Mouse (Mus musculus): ENCODE measurements at regions not wholly inside any gene's neighbourhood (a gene's known extent, or its start where the extent isn't known, plus 50 kb on each side); places are given as distances from the start of the nearest gene placed in this dataset.
"Not testable (repeated sequence)": the region's sequence is repeated elsewhere in the genome, so short reads cannot be mapped to it uniquely, and the experiment has no call there.

DNA sequence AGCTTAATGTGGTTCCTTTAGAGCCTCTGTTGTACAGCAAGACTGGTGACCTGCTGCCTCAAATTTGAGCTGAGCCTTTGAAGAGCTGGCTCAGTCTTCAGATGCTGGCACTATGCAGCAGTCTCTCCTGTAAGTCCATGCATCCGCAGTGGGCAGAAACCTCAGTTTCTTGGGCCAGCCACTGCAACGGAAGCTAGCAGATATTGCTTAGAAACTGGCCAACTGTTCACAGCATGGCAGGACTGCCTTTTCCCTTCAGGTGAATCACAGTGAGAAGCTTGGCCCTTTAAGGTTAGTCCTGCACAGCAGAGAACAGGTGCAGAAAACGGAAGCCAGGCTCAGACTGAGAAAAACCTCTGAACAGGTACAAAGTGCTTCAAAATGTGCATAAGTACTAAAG, 1976.8 kb upstream of the G6pd2 start:
- peak; percentile 5 for DNase-seq

DNA sequence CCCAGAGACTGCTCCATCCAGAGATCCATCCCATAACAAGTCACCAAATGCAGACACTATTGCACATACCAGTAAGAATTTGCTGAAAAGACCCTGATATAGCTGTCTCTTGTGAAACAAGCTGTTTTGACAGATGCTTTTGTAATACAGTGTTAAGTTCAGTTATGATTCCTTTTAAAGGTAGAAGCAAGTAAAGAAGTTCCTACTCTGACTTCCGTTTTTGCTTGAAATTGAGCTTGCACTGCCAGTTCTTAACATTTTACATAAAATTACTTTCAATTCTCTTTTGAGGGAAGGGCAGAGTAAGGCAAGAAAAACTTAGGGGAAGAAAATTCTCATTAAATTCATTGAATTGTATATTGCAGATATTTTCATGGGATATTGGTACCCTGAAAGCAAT, 1962.9 kb upstream of the G6pd2 start:
- DNase-seq, result no peak

GRCm38 (mm10) chr5:59847643-59848042, 1961.0 kb upstream of the G6pd2 start:
- no peak for DNase-seq

DNA sequence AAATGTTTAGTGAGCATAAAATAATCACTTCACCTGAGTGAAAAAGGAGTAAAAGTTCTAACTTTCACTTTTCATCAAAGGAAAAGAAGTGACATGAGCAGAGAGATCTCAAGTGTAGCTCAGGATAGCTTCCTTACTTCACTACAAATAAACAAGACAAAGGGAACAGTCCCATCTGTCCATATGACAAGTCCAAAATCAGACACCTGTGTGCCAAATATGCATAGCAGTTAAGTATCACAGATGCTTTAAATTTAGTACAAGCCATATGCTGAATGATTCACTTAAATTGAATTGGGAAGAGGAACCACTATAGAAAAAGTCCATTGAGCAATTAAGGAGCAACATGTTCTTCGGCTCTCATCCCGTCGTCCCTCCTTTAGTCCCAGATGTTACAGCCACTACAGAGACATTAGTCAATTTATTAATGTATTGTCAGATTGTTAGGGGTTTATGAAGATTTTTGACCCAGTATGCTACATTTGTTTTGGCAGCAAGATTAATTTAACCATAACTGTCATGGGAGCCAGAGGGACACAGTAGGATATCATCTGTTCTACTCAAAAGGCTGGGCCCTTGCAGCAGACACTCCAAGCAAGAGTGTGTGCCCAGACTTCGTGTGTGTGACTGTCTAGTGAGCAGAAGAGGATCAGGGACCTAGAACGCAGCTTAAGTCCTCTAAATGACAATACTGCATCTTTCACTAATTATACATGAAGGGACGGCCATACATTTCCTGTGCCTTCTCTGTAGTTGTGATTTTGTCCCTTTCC, 1914.5 kb upstream of the G6pd2 start:
- DNase-seq, result peak; percentile 3

GRCm38 (mm10) chr5:59921910-59922309, 1886.7 kb upstream of the G6pd2 start:
- no peak for DNase-seq

- DNase-seq, result no peak
These were observed 1867.8 kb upstream of the G6pd2 start for GRCm38 (mm10) chr5:59940861-59941260.

- DNase-seq, result no peak
These were observed 1862.9 kb upstream of the G6pd2 start for GRCm38 (mm10) chr5:59945761-59946160.

- DNase-seq, result no peak
These were observed 1860.6 kb upstream of the G6pd2 start for GRCm38 (mm10) chr5:59947831-59948568.

GRCm38 (mm10) chr5:59956240-59956639, 1852.4 kb upstream of the G6pd2 start:
- DNase-seq, result not testable (repeated sequence)

DNA sequence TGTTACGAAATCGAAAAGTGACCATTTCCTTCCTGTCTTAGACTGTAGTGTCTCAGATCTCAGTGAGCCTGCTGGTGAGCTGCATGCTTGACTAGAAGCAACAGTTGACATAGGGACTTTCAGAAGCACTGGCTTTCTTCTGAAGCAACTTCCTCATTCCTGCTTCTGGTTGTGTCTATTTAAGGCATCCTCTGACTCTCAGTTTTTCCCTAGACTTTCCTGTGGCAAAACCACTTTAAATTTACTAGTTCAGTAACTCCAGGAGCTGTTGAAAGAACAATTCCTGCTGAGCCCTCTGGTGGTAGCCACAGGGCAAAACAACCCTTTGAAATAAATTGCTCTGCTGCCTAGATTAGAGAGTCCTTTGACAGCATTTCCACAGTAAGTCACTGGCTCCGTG, 1811.9 kb upstream of the G6pd2 start:
- DNase-seq, result no peak

DNA sequence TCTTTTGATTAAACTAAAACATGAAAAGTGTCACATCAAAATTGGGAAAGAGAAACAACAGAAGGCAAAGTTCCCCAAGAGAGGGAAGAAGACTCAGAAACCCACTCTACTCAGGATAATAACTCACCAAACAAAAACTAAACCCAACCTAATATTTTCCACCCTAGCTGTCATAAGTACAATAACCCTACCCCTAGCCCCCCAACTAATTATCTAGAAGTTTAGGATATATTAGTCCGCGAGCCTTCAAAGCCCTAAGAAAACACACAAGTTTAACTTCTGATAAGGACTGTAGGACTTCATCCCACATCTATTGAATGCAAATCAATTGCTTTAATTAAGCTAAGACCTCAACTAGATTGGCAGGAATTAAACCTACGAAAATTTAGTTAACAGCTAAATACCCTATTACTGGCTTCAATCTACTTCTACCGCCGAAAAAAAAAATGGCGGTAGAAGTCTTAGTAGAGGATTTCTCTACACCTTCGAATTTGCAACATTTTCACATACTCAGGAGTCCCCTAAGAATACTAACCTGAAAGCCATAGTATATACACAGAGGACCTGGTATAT, 1765.9 kb upstream of the G6pd2 start:
- DNase-seq, result not testable (repeated sequence)

DNA sequence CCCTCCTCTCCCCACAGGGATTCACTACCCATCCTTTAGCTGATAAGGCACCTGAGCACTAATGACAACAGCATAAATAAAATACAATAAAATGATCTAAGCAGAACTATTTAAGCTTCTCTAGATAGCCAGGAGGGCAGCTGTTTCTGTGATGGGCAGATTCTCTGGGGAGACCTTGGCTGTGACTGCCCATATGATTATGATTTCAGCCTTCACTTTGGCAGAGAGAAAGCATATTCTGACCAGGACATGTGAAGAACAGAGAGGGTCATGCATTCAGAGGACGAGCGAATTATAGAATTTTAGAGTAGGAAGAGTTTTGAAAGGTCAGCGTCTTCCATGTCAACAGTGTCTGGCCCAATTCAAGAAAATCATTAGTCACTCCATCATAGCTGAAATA, 1759.6 kb upstream of the G6pd2 start:
- DNase-seq, result no peak

DNA sequence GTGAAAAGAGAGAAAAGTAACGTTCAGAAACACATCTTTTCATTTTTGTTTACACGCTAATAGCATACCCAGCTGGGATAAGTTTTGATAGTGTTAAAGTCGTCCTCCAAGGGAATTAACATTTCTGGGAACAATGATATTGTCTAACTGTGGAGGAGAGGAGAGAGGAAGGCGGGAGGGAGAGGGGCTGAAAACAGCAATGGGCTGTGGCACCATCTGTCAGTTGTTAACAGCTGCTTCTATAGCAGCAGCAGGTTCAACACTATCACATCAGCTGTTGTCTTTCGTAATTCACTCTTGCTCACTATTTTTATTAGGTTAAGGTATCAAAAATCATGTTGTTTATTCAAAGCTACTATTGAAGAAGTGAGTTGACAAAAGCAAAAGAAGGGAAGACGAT, 1747.4 kb upstream of the G6pd2 start:
- DNase-seq, result no peak

All from cerebellum, adult 9-10 months (tissue).